Mouse (Mus musculus) liver (tissue): ENCODE data around the gene Cadps.

ENCODE experiments used
- DNase-seq: peaks from one replicate; pipeline ENCODE4 v3.0.0-alpha.2; 2020; ENCODE audit warnings: mixed read lengths

The Cadps gene

DNA sequence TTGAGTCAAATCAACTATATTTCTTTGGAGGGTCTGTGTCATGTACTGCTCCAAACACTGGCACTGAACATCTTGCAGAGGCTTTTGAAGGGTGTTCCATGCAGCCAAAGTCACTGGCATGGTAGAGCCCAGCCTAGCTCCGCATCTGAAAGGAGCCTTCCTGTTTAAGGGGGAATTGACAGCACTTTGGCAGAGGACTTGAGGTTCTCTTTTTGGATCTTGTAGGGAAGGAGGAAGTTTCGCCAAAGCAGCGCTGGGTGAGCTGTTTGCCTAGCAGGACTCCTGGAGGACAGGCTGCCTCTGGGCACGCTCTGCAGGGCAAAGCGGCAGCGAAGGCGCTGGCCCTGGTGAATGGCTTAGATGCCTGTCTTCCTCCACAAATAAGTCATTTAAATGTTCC is 363.2 kb downstream of the Cadps start:
- DNase-seq = no peak

DNA sequence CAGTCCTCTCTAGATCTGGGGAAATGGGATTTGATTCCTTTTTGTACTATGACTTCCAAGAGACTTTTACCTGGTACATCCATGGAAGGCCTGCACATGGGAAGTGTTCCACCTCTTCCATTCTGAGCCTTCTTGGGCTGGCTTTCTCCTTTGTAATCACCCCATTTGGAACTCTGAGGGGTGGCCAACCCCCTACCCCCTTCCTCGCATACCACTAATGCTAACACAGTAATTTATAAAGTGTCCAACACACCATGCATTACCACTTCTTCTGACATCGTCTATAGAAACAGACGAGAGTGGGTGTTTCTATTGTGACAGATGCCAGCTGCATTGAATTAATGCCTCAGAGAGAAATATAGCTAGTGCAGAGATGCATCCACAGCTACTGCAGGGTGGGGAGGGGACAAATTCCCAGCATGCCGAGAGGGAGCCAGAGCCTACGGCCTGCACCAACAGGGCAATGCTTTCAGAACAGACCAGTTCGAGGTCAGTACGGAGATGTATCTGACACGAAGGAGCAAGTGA is 367.8 kb downstream of the Cadps start:
- no peak for DNase-seq

DNA sequence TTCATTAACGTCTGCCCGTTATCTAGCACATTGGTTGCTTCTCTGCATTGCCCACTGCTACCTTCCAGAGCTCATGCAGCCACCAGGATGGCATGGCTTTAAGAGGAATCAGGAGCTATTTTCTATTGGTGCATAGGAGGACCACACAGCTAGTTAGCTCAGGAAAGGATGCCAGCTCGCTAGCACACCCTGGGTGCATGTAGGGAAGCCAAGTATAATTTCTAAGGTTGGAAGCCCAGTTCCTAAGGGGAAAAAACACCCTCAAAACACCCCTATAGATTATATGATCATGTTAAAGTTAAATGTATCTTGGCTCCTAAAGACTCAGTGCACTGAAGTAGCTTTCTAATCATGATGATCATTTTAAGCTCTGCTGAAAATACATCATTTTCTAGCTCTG is 372.1 kb downstream of the Cadps start:
- DNase-seq = no peak

DNA sequence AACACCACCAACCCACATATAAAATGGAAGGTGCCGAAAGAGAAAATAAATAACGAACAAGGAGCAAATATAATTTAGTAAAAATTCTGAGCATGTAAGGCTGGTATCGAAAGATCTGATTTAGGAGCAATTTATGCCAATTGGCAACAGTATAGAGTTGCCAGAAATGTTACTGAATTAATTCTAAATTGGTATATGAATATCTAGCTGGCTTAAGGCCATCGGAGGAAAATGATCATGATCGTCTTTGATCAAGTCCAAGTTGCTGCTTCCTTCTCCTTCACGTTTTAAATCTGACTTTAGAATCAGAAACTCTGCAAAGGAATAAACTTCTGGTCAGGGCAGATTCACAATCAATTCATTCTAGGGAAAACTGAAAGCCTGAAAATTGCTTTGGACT is 374.0 kb downstream of the Cadps start:
- no peak for DNase-seq

DNA sequence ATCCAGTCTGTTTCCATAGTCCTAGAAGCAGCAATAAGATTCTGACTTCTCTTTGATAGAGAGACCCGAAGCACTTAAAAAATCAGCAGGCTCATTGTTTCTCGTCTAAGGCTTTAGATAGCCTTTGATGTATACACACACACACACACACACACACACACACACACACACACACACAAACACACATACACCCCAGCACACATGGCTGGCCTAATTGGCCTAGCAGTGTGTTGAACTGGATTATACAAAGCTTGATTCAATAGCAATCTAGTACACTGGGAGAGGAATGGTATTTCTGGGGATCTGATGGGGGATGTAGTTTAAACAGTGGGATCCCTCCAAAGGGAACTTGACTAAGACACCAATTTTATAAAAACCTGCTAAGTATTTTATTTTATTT is 381.9 kb downstream of the Cadps start:
- DNase-seq = no peak

DNA sequence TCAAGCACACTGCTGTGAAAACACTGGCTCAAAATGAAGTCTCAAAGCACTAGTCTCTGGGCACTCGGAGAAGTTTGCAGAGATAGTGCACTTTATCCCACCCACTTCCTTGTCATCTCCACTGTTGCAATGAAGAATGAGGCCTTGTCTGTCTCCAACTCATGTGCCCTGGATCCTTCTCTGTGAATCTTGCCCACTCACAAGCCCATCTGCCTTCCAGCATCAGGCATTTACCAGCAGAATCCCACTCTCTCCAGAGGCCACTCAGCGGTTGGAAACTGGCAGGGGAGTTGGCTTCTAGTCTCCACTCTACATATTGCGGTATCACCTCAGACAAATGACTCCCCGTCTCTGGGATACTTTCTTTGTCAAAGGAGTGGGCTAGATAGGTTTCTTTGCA is 384.9 kb downstream of the Cadps start:
- DNase-seq = no peak

DNA sequence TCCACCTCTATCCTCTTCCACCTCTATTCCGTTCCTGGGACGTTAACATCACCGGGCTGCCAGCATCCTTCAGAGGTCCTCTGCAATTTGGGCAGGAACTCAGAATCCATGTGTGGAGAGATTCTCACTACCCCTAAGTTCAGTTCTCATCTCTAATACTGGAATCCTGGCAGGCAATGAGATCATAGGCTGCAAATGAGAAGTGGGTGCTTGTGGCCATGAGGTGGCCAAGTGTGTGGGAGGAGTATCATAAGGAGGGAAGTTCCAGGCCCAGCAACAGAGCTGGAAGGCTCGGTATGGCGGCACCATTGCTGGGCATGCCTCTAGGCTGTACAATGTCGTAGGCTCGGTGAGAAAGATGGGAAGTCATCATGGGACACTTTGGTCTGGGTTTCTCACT is 385.5 kb downstream of the Cadps start:
- DNase-seq = no peak

DNA sequence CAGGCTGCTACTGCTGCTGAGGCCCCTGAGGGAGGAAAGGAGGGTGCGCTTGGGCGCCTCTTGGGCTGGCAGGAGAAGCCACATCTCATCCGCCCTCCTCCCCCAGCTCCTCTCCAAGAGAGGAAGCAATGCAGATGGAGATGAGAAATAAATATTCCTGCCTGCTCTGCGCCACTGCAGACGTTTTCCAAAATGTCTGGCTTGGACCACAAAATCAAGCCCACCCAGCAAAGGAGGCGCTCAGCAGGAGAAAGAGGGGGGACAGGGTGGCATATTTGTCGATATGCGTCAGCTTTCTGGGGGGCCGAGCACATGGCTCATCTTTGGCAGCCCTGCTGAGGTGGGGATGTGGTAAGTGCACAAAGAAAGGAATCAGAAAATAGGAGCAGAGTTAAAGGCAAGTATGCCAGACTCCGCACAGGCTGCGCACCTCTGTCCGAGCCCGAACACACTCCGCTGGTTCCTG is 385.9 kb downstream of the Cadps start:
- DNase-seq = no peak

DNA sequence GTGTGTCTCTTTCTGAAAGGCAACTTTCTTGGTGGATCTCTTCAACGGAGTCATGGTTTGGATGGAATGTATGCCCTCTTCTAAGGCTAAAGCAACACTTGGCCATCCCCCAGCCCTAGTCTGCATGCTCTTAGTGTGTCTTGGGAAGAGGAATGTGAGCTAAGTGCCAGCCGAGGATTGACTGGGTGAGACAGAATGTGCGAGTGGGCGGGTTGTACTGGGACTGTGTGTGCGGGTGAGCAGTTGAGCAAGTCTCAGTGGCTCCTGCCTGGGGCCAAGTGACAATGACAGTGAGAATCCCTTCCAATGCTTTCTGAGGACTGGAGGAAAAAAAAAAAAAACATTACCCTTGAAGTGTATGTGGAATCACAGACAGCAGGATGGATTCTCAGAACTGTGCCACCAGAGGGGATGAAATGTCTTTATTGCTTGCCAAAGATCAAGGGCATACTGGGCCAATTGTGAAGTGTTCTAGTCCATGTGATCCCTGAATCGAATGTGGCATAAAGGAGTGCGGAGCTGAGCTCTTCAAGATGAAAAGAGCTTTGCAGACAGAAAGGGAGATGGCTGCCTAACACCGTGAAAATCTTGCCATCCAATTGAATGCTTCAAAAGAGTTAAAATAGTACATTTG is 394.7 kb downstream of the Cadps start:
- no peak for DNase-seq

DNA sequence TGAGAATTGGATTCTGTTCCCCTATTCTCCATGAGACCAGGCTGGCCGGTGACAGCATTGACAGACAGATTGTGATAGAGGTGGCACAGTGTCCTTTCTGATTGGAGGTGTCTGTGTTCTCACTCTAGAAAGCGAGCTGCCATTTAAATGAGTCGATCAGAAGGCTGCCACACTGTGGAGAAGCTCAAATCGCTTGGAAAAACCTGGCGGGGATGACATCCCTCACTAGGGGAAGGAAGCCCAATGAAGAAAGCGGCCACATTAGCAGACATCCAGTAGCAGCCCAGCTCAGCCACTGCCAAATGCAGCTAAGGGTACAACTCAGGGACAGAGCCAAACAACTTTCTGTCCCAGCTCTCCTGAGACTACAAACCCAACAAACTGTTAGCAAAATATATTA is 397.6 kb downstream of the Cadps start:
- DNase-seq = no peak

DNA sequence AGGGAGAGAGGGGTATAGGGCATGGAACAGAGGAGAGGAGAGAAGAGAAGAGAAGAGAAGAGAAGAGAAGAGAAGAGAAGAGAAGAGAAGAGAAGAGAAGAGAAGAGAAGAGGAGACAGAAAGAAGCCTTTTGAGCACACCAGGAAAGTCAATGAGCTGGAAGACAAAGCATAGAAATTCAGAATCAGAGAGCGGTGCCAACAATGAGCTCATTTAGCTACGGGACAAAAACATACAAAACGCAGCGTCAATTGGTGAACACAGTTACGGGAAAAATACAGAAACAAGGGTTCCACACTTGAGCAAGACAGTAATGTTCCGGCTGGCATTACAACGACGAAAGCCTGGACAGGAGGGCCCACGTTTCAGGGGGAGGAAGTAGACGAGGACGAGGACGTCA is 412.6 kb downstream of the Cadps start:
- DNase-seq = no peak

DNA sequence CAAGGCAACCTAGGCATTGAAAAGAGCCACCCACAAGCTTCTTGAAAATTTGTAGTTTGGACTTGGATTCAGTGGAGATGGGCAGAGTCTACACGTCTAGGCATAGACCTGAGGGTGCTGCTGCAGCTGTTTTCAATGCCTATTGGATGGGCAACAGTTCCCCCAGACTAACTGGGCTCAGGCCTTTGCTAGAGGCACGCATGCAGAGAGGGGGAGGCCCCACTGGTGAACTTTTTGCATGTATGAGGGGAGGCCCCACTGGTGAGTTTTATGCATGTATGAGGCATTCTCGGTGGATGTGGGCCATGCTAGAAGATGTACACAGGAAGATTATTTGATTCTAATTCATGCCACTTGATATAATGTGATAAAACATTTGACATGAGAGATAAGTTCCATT is 413.1 kb downstream of the Cadps start:
- DNase-seq = no peak

DNA sequence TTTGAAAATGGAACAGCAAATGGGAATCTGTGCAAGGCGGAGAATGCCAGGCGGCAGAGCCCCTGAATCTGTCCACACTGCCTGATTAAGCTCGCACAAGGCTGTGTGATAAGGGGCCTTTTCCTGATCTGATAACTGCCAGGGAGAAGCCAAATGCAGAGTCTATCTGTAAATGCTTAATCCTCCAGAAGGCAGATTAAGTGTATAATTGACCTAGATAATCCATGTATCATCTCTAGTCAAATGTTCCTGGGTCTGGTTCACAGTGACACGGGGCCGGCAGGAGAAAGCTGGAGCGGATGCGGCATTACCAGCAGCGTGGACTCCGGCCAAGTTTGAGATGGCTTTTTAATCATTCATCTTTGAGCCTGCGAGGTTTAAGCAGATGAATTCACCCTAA is 416.3 kb downstream of the Cadps start:
- DNase-seq = no peak

DNA sequence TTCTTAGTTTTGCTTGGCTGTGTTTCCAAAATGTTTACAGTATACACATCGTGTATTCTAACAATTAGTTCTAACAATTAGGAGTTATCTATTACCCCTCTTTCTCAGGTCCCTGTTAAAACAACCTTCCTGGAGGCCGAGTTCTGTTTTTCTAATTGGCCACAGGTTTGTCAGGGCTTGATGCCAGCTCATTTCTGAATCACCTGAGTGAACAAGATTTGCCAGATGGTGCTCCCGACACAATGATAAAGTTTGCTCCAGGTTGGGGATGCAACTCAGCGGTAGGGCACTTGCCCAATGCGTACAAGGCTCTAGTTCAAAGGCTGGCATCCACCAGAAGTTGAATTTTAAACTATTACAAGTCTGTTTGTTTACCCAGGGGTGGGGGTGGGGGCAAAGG is 417.7 kb downstream of the Cadps start:
- no peak for DNase-seq

DNA sequence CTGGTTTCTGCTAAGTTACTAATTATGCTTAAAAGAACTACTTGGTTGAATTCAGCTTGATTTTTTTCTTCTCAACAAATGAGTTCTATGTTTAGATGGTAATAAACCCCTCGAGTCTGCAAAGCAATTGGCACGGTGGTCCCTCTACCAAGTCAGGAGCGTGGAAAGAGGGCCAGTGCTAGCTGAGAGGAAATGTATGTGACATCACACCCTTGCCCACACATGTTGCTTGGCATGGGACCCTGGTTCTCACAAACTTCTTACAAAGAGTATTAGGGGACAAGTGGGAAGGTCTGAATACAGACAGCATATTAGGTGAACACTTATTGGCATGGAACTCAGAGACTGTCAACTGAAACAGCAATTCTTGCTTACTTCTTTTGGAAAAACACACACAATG is 418.2 kb downstream of the Cadps start:
- no peak for DNase-seq

DNA sequence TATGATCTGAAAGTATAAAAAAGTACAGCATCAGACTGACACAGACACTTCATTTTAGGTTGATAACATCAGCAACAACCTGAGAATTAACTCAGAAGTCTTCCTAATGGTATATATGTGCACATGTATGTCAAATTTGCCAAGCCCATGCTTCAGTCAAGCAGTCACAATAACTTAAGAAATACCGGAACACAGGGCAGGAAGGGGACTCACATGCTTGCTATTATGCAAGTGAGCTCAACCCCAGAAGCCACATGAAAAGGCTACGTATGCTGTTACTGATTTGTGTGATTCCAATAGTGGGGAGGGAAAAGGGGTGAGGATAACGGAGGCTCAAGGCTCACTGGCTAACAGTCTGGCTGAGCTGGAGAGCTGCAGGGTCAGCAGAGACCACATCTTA is 418.8 kb downstream of the Cadps start:
- no peak for DNase-seq

DNA sequence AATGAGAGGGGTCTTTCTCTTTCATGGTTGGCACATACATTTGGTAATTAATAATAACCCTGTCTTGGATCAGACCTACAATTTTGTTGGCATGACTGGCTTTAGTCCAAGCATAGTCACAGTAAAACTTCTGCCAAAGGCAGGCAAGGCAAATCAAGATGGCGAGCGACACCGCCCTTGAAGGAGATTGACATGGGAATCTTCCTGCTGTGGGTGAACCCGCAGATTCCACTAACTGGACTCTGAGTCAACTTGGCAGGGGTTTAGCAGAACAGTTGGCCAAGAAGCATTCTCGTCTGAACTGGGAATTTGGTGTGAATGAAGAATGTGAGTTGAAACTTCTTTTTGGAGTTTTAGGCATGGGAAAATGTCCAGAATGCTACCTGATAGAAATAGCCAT is 422.8 kb downstream of the Cadps start:
- DNase-seq = no peak

DNA sequence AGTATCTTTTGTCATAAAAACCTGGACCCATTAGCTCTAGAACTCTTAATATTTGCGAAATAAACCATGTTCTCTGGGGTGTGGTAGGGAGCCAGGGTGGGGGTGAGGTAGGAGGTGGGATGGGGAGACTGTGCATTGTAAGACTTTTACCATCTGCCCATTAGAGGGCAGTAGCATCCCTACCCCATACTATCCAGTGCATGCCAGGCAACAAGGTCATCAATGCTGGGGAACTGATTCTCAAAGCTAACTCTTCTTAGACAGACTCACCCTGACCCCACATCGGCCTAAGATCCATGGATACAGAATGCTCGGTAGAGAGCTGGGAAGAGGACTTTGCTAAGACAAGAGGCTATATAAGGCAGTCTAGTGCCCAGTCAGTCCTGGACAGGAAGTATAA is 425.3 kb downstream of the Cadps start:
- no peak for DNase-seq

DNA sequence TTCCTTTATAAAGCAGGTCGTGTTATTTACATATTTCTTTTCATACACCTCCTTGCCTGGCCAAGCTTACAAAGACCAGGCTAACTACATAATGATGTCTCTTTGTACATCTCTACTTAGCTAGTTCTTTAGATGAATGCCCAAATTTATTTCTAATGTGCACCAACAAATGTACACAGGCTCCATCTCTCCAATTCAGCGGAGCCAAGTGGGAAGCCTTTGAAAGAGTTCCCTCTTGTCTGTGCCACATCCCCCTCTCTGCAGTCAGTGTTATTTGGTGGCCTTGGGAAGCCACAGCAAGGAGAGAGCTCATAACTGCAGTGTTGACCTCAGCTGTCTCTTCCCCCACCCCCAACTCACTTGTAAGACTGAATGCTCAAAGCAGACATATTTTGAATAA is 428.6 kb downstream of the Cadps start:
- DNase-seq = no peak

DNA sequence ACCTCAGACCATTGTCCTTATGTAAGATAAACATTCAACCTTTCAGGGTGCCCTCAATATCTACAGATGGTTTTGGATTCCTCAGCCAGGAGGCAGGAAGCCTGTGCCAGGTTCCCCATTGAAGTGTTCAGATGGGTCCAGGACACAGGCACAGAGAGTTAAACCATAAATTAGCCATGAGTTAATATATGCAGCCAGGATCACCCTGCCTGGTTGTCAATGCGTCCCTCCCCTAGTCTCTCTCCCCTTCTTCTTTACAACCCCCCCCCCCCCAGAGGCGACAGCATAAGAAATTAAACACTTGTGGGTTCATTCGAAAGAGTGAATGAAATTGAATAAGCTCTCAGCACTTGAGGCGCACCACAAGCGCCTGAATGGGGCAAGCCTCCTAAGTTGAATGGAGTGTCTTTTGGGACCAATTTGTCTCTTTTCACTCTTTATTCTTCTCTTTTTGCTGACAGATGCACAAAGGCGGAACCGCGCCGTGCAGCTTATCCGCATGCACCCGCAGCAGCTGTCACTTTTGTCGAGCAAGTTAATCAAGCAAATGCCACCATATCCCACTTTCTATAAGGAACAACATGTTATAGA is 429.5 kb downstream of the Cadps start:
- DNase-seq = no peak

DNA sequence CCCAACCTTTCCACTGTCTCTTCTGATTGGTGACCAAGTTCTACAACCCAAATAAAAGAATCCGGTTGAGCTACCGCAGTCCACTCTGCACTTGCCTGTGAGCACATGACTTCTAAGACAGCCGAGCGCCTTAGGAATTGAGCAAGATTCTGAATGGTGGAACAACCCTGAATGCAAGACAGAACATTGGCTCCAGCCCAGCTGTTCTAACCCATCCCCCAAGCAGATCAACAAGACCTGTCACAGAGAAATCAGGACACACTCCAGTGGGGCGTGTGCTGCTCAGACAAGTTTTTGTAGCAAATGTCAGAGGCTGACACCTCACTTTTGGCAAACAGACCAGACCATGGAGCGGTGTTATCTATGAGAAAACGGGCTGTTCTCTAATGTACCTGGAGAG is 431.7 kb downstream of the Cadps start:
- no peak for DNase-seq

DNA sequence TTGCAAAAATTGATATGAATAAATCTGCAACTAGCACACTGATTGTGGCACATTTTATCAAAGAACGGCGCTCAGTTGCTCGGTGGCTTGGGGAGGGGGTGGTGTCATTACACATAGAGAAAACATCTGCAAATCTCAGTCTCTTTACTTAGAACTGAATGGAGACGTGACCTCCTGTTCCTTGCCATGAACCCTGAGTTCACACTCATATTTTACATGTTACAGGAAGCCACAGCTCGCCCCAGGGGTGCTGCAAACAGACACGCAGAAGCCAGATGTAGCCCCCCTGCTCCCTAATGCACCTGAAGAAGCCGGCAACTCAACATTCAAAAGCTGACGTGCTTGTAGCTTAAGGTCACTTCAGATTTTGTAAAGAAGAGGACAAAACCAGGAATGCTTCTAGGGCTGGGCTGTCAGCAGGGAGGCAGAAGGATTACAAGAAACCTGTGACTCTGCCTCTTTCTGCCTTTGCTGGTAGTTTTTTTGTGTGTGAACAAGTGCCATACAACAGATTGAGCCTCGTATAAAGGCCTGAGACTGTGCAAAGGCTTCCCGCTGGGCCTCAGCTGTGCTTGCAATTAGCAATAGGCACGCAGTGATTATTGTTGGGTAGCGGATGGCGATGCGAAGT is 434.0 kb downstream of the Cadps start:
- DNase-seq = no peak

DNA sequence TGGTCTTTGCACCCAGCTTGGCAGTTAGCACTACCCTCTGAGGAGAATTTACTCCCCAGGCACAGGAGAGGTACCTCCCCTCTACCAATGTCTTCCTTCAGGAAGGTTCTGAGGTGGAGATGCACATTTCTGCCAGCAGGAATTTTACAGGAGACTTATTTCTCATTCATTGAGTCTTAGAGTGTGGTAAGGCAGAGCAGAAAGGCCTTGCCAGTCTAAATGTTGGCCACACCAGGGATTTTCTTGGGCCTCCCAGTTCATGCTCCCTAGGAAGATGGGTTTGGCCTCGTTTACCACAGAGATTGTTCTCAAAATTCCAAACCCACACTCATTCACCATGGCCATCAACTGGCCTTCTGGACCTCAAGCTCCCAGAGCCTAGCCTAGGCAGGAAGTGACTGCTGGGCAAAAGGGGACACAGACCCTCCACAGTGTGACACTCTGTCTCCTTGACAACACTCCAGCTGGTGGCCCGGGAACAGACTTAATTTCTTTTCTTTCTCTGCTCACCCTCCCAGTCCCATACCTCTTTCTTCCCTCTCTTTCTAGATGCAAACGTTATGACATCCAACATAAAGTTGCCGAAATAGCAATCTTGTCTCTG is 434.6 kb downstream of the Cadps start:
- no peak for DNase-seq

DNA sequence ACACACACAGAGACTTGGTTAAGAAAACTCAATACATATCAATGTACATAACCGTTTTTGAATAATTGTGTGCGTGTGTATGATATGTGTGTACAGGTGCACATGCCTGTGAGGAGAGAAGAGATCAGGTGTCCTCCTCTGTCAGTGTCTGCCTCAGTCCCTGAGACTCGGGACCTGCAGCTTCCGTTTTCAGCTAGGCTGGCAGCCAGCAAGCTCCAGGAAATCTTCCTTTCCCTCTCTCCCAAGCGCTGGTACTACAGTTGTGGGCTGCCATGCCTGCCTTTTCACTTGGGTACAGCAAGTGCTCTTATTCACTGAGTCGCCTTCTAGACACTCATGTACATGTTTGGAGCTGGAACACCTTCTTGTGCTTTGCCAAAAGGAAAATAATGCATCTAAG is 435.7 kb downstream of the Cadps start:
- no peak for DNase-seq
